Mouse (Mus musculus): Measurements from ENCODE around the gene Eme2. TPM values are rescaled to one million over a fixed set of nuclear protein-coding genes. Genes with fewer than 3 reads are reported as not detected.

Gene Eme2
- polyA plus RNA-seq, 1 experiment from 2014 or later = 36.3 TPM

DNA sequence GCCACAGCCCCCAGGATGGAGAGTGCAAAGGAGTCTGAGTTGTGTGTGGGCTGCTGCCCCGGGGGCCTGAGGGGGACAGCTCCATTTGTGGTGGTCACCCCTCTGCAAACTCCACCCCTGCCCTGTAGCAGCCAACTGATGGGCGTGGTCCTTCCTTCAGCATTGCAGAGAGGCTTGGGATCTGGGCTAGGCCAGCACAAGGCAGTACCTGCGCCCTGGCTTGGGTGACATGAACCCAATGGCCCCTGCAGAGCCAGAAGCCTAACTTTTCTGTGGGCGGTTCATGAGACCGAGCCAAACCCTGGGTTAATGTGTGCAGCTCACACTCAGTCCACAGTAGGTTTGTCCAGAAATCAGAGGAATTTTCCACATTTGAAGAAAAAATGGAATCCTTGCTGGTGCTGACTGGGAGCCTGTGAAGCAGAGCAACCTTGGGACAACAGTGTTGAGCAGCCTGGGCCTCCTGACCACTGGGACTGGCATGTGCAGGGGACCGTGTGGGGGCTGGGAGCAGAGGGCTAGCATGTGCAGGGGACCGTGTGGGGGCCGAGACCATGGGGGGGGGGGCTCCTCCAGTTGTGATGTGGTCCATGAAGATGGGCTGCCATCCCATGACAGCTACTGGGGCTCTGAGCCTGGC, 36.9 kb downstream of the Eme2 start:
- no peak overlapping the region for H3K4me3 ChIP-seq
- 84% methylated on average over 8 of the region's 8 CpGs for WGBS
- no peak for DNase-seq (ENCODE audit: low spot score)
- H3K36me3 ChIP-seq = peaks cover 70% of the 10 kb centered on the region
- H3K27me3 ChIP-seq (ENCODE audit: insufficient read depth, poor library complexity, severe bottlenecking) = no peaks in the 10 kb centered on the region
- H3K27ac ChIP-seq = no peak overlapping the region
- H3K4me1 ChIP-seq (replicated peaks) = no peaks in the 10 kb centered on the region
- H3K9me3 ChIP-seq = no peaks in the 10 kb centered on the region

DNA sequence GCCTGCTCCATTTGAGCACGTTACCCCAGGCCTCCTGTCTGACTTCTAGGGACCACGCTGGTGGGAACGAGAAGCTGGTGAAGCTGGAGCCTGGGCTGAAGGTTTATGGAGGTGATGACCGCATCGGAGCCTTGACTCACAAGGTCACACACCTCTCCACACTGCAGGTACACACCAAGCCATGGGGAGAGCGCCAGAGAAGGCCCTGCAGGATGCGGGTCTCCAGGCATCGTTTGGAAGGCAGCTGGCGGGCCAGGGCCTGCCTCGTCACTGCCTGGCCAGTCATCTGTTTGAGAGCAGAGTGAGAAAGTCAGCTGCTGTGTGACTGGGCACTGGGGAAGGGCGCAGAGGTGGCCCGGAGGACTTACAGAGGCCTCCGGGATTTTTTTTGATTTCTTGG, 38.3 kb downstream of the Eme2 start:
- H3K27ac ChIP-seq = no peak overlapping the region
- DNase-seq (ENCODE audit: low spot score) = no peak
- H3K9me3 ChIP-seq = no peaks in the 10 kb centered on the region
- peaks cover 2% of the 10 kb centered on the region; the same call in 1 of the 2 replicates for H3K4me1 ChIP-seq (replicated peaks)
- H3K27me3 ChIP-seq (ENCODE audit: insufficient read depth, poor library complexity, severe bottlenecking) = peaks cover 3% of the 10 kb centered on the region
- H3K4me3 ChIP-seq = 0 out of 2 replicates have a peak overlapping the region, but pooled peaks have one; percentile 2
- WGBS = 92% methylated on average over 13 of the region's 13 CpGs
- H3K36me3 ChIP-seq = peaks cover 60% of the 10 kb centered on the region

DNA sequence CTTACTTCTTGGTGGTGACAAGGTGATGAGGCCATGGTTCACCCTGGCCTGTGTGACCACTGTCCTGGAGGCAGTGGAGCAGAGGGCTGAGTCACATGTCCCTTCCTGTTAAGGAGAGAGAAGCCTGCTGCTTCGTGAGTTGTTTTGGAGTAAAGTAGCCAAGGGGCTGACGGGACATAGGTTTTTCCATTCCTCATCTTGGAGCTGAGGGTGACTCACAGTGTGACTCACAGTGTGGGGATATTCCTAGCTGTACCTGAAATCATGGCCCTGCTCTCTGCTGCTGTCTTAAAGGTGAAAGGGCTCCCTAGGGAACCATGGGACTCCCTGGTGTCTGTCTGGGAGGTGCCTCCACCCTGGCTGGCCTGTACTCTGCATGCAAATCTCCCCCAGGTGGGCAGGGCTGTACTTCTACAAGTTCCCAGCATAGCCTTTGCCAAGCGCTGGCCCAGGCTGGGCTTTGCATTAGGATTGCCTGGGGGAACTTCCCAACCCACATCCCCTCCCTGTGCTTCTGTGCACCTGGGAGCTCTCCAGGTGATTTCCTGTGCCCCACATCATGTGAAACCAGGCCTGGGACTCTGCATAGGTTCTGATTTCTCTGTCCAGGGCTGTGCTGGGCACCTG, 38.9 kb downstream of the Eme2 start:
- 82% methylated on average over 3 of the region's 3 CpGs for WGBS
- Histone ChIP-seq H3K4me3 (0 out of 2 replicates have a peak overlapping the region, but pooled peaks have one; percentile 2), H3K36me3 (peaks cover 53% of the 10 kb centered on the region), H3K9me3 (no peaks in the 10 kb centered on the region), H3K27me3 (ENCODE audit: insufficient read depth, poor library complexity, severe bottlenecking) (peaks cover 10% of the 10 kb centered on the region), H3K4me1 (replicated peaks) (peaks cover 8% of the 10 kb centered on the region), H3K27ac (no peak overlapping the region)
- DNase-seq (ENCODE audit: low spot score) = no peak

DNA sequence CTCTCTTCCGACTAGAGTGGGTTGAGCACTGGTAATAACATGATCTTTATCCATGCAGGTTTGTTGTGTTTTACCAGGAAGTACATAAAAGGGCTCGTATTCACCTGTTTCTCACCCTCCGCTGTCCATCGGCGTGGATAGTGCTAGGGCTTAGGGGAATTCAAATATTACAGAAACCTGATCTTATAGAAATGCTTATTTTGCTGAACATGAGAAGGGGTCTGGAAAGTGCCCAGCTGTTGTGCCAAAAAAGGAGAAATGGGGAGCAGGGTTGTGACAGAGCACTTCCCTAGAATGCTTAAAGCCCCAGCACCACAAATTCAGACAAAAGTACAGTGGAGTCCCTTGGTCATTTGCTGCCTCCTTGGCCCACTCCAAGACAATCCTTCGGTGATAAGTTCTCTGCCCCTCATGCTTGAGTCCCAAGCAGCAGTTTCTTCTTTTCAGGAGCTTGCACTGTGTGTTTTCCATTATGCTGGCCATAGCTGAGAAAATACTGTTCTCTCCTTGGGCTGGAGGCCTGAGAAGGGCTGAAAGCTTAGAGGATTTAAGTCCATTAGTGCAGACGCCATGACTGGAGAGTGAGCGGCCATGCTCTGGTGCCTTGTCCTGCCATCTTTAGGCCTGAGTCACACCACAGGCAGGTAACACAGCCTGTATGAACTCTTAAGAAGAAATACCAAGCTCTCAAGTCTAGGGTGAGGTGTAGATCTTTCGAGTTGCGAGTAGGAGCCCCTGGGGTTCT, 43.3 kb downstream of the Eme2 start:
- WGBS = 80% methylated on average over 10 of the region's 10 CpGs
- peak overlapping the region; percentile 70 for H3K4me3 ChIP-seq
- H3K36me3 ChIP-seq = peaks cover 20% of the 10 kb centered on the region
- no peaks in the 10 kb centered on the region for H3K9me3 ChIP-seq
- peaks cover 10% of the 10 kb centered on the region for H3K27me3 ChIP-seq (ENCODE audit: insufficient read depth, poor library complexity, severe bottlenecking)
- no peak overlapping the region for H3K27ac ChIP-seq
- peaks cover 29% of the 10 kb centered on the region for H3K4me1 ChIP-seq (replicated peaks)
- no peak for DNase-seq (ENCODE audit: low spot score)

DNA sequence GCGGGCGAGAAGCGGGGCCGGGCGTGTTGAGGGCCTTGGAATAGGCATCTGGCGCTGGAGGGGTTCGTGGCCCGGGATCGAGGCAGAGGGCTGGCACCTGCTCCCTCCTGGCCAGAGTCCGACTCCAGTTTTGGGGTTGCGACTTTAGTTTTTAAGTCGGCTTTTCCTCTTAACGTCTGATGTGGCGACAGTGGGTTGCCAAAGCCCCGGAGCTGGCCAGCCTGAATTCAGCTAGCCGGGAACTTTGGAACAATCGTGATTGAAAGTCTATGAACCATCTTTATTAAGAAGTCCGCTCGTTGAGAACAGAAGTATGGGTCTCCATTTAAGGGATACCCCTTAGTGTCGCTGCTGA, 44.1 kb downstream of the Eme2 start:
- no peak for DNase-seq (ENCODE audit: low spot score)
- H3K27ac ChIP-seq = peak overlapping the region; percentile 93
- H3K27me3 ChIP-seq (ENCODE audit: insufficient read depth, poor library complexity, severe bottlenecking) = peaks cover 10% of the 10 kb centered on the region
- WGBS = 2% methylated on average over 20 of the region's 20 CpGs
- no peaks in the 10 kb centered on the region for H3K9me3 ChIP-seq
- H3K4me3 ChIP-seq = peak overlapping the region; percentile 70
- peaks cover 13% of the 10 kb centered on the region for H3K36me3 ChIP-seq
- peaks cover 29% of the 10 kb centered on the region for H3K4me1 ChIP-seq (replicated peaks)

DNA sequence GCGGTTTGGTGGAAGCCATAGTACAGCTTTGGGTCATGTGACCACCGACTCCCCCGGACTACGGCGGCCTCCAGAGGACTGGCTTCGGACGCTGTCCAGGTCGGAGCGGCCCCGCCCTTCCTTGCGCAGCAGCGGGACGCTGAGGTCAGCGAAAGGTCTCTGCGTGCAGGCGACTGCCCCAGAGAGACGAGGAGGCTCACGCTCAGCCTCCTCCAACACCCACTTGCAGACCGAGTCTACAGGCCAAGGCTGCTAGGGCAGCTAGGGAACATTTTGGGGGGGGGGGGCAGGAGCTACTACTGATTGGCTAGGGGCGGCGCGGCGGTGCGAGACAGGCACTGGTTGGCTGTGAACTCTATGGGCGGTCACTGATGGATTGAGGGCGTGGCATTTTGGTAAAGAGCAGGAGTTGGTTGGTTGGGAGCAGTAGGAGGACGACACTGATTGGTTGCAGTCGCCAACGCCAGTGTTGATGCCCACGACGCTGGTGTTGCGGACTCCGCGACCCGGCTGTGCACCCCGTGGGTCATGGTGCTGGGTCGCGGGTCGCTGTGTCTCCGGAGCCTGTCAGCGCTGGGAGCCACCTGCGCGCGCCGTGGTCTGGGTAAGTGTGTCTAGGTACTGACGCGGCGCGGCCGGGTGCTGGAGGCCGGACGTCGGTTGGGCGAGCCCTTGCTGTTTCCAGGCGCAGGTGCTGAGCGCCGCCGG, 44.7 kb downstream of the Eme2 start, which contains the start of gene Fahd1:
Gene Fahd1, minus strand, starts transcription at position 300 of the 708 bp plus-strand sequence.
- peak; percentile 97 for DNase-seq (ENCODE audit: low spot score)
- peak within 1 kb of the TSS; percentile 70 for H3K4me3 ChIP-seq
- peak within 1 kb of the TSS; percentile 93 for H3K27ac ChIP-seq
- whole genome bisulfite sequencing = under 1% methylated on average over 58 of the region's 58 CpGs
- peaks cover 29% of the 10 kb centered on the region for H3K4me1 ChIP-seq (replicated peaks)
- H3K27me3 ChIP-seq (ENCODE audit: insufficient read depth, poor library complexity, severe bottlenecking) = peaks cover 10% of the 10 kb centered on the region
- H3K36me3 ChIP-seq = peaks cover 13% of the 10 kb centered on the region
- H3K9me3 ChIP-seq = no peaks in the 10 kb centered on the region

DNA sequence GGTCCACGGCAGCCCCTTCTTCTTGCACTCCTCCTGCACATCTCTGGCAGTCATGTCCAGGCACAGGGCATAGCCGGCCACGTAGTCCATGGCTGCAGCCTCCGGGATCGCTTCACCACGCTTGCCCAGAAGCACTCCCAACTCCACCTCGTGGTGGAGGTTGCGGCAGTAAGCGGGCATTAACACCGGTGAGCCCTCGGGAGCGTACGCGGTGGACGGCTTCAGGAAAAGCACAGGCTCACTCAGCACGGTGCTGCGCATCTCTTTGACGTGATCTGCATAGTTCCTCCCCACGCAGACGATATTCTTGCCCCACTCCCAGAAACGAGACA, 45.2 kb downstream of the Eme2 start:
- WGBS = under 1% methylated on average over 21 of the region's 21 CpGs
- Histone ChIP-seq H3K9me3 (no peaks in the 10 kb centered on the region), H3K4me3 (peak overlapping the region; percentile 70), H3K4me1 (replicated peaks) (peaks cover 29% of the 10 kb centered on the region), H3K36me3 (peaks cover 13% of the 10 kb centered on the region), H3K27me3 (ENCODE audit: insufficient read depth, poor library complexity, severe bottlenecking) (peaks cover 10% of the 10 kb centered on the region), H3K27ac (peak overlapping the region; percentile 93)
- no peak for DNase-seq (ENCODE audit: low spot score)

DNA sequence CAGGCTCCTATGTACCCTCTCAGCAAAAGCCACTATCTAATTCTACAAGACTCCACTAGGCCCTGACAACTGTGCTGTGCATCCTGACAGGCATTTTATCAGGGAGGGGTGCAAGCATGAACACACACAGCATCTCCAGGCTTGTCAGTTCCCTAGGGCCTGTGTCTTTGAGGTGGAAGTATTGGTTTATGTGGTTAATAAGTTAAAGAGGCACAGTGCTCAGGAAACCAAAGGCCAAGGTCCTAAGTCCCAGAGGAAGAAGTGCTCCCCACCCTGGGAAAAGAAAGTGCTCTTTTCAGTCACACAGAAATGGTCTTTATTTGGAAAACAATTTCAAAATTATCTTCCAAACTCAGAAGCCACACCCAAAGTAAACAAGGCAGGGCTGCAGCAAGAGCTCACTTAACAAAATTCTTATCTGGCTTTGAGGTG, 46.3 kb downstream of the Eme2 start:
- H3K4me3 ChIP-seq = peak overlapping the region; percentile 70
- H3K9me3 ChIP-seq = no peaks in the 10 kb centered on the region
- H3K27me3 ChIP-seq (ENCODE audit: insufficient read depth, poor library complexity, severe bottlenecking) = peaks cover 17% of the 10 kb centered on the region
- H3K27ac ChIP-seq = no peak overlapping the region; the same call in 1 of the 2 replicates
- DNase-seq (ENCODE audit: low spot score) = no peak
- peaks cover 29% of the 10 kb centered on the region for H3K4me1 ChIP-seq (replicated peaks)
- H3K36me3 ChIP-seq = peaks cover 9% of the 10 kb centered on the region

DNA sequence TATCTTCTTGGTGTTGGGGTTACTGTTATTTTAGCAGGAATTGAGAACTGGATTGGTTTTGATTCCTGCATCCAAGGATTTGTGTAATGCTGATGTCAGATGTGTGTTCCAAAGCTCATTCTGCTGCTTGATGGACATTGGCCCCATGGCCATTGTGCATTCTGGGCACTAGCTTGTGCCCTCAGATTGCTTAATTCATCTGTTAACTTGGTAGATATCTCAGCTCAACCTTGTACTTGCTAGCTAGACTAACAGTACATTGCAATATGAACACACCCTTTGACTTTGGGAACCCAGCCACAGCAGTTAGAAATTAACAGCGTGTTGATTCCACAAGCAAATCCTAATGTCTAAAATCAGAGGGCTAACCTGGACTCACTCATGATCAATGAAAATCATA, 47.5 kb downstream of the Eme2 start:
- 94% methylated on average over 1 of the region's 1 CpGs for WGBS

DNA sequence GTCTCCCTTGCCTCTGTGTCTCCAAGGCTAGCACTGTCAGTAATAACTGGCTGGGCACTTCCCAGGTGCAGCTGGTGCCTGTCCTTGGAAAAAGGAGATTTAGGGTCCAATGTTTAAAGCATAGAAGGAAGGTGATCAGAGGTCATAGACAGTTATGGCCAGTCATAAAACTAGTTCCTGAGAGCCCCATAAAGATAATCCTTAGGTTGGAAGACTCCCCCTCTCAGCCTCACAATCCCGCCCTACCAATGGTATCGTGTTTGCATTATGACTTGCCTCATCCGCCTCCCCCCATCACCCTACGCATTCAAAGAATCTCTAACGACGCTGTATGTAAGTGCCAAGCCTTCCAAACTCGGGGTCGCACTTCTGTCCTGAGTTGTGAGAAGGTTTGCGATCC, 50.4 kb downstream of the Eme2 start:
- Histone ChIP-seq H3K27ac (no peak overlapping the region), H3K4me1 (replicated peaks) (peaks cover 13% of the 10 kb centered on the region), H3K27me3 (ENCODE audit: insufficient read depth, poor library complexity, severe bottlenecking) (peaks cover 7% of the 10 kb centered on the region; the same call in 1 of the 2 replicates), H3K4me3 (no peak overlapping the region), H3K36me3 (no peaks in the 10 kb centered on the region), H3K9me3 (no peaks in the 10 kb centered on the region)
- no peak for DNase-seq (ENCODE audit: low spot score)
- 55% methylated on average over 9 of the region's 9 CpGs for WGBS

More for the DNA sequence above, 47.5 kb downstream of the Eme2 start:
- H3K27ac ChIP-seq = no peak overlapping the region
- H3K36me3 ChIP-seq = no peaks in the 10 kb centered on the region
- H3K9me3 ChIP-seq = no peaks in the 10 kb centered on the region
- H3K27me3 ChIP-seq (ENCODE audit: insufficient read depth, poor library complexity, severe bottlenecking) = peaks cover 17% of the 10 kb centered on the region
- no peak for DNase-seq (ENCODE audit: low spot score)
- peaks cover 29% of the 10 kb centered on the region for H3K4me1 ChIP-seq (replicated peaks)
- H3K4me3 ChIP-seq = no peak overlapping the region

DNA sequence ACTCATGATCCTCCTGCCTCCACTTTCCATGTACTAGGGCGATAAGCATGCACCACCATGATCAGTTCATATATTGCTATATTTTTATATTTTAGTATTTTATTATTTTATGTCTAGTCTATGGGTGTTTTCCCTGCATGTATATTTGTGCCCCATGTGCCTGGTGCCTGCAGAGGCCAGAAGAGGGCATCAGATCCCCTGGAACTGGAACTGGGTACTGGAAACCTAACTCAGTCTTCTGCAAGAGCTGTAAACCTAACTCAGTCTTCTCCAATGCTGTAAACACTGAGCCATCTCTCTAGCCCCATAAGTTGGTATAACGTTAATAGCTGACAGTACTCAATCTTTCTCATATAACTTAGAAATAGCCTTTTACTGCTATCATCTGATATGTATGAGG, 52.3 kb downstream of the Eme2 start:
- Histone ChIP-seq H3K27me3 (ENCODE audit: insufficient read depth, poor library complexity, severe bottlenecking) (peaks cover 7% of the 10 kb centered on the region; the same call in 1 of the 2 replicates), H3K4me3 (no peak overlapping the region), H3K9me3 (no peaks in the 10 kb centered on the region), H3K4me1 (replicated peaks) (no peaks in the 10 kb centered on the region), H3K36me3 (no peaks in the 10 kb centered on the region), H3K27ac (no peak overlapping the region)
- no peak for DNase-seq (ENCODE audit: low spot score)
- WGBS = 60% methylated on average over 2 of the region's 2 CpGs

DNA sequence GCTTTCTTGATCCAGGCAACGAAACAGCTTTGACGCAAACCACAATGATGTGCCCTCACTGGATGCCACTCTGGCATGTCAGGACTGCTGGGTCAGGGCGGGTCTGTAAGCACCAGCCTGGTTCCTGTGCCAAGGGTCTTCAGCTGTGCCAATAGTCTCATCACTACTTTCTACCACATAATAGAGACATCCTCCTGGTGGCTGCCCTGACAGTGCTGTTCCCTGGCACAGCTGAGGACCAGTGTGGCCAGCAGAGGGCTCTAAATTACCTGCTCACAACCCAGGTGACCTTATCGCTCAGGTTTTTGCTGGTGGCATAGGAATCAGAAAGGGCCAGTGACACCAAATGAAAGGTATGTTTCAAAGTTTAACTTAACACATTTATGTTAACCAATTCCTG, 53.8 kb downstream of the Eme2 start:
- H3K36me3 ChIP-seq = no peaks in the 10 kb centered on the region
- no peak overlapping the region for H3K4me3 ChIP-seq
- DNase-seq (ENCODE audit: low spot score) = no peak

More for the DNA sequence above, 53.8 kb downstream of the Eme2 start:
- WGBS = 55% methylated on average over 4 of the region's 4 CpGs
- Histone ChIP-seq H3K27ac (no peak overlapping the region), H3K9me3 (no peaks in the 10 kb centered on the region), H3K4me1 (replicated peaks) (no peaks in the 10 kb centered on the region), H3K27me3 (ENCODE audit: insufficient read depth, poor library complexity, severe bottlenecking) (peaks cover 7% of the 10 kb centered on the region; the same call in 1 of the 2 replicates)
